Mouse (Mus musculus) liver, embryonic 11.5 days (tissue): Measurements from ENCODE around the gene Setd1b. TPM values are rescaled to one million over a fixed set of nuclear protein-coding genes. Genes with fewer than 3 reads are reported as not detected.

Experiments used
- ATAC-seq: fragments of 200-750 bp; cut with Nextera tagmentation; replicated peaks from 2 replicates; pipeline ENCODE4 v1.8.0; 2017; ENCODE audit warnings: moderate number of reproducible peaks, mild to moderate bottlenecking, moderate TSS enrichment, moderate library complexity; ENCODE audit not compliant: low FRiP score
- DNase-seq: peaks from one replicate; pipeline ENCODE4 v3.0.0-alpha.2; 2017; ENCODE audit warnings: low spot score
- H3K27ac ChIP-seq: fragments of 300-500 bp; sonication (generic); 2 replicates; pipeline ENCODE4 v1.5.1; 2014; ENCODE audit warnings: mild to moderate bottlenecking, low read depth, low read length, control low read depth
- H3K27me3 ChIP-seq: fragments of 300-500 bp; sonication (generic); replicated peaks from 2 replicates; pipeline ENCODE4 v1.6.1; 2014; ENCODE audit warnings: low read length, mixed read lengths; ENCODE audit not compliant: control insufficient read depth, insufficient read depth
- H3K36me3 ChIP-seq: fragments of 300-500 bp; sonication (generic); 2 replicates; pipeline ENCODE4 v1.6.1; 2014; ENCODE audit warnings: mild to moderate bottlenecking, low read length, moderate library complexity, mixed read lengths; ENCODE audit not compliant: control insufficient read depth, insufficient read depth
- H3K4me1 ChIP-seq: fragments of 300-500 bp; sonication (generic); replicated peaks from 2 replicates; pipeline ENCODE4 v1.6.1; 2014; ENCODE audit warnings: low read length, mixed read lengths; ENCODE audit not compliant: control insufficient read depth, insufficient read depth
- H3K4me2 ChIP-seq: fragments of 300-500 bp; sonication (generic); 2 replicates; pipeline ENCODE4 v1.6.1; 2014; ENCODE audit warnings: mild to moderate bottlenecking, control low read depth, moderate library complexity
- H3K4me3 ChIP-seq: fragments of 300-500 bp; sonication (generic); 2 replicates; pipeline ENCODE4 v1.5.1; 2014; ENCODE audit warnings: low read depth, low read length, control low read depth
- H3K9ac ChIP-seq: fragments of 300-500 bp; sonication (generic); 2 replicates; pipeline ENCODE4 v1.6.1; 2014; ENCODE audit warnings: low read depth, low read length, control low read depth
- H3K9me3 ChIP-seq: fragments of 300-500 bp; sonication (generic); 2 replicates; pipeline ENCODE4 v1.6.1; 2016; ENCODE audit warnings: low read length, inconsistent platforms, mixed read lengths; ENCODE audit not compliant: control insufficient read depth
- WGBS: fragments of 180-500 bp; shearing (Covaris S2); extraction: QIAGEN DNeasy Blood & Tissue Kit; methylation state at CpG from one replicate; pipeline ENCODE4 v1.1.7; 2014; 5-methylcytosine and 5-hydroxymethylcytosine counted together
- polyA plus RNA-seq: library from polyadenylated mRNA; unstranded; fragments of >200 nt; fragmentation: Nextera tagmentation; extraction: Ambion mirVana; gene quantifications from 2 replicates; pipeline ENCODE4 v1.2.1, GENCODE M21; 2014

The Setd1b gene
- polyA plus RNA-seq, 1 experiment from 2014 or later, result 9.6 TPM

GRCm38 (mm10) chr5:123149451-123150400, 7.7 kb downstream of the Setd1b start:
- DNase-seq (peak; percentile 92), ATAC-seq (peak; percentile 81)
- Histone ChIP-seq H3K4me3 (peak overlapping the region; percentile 37), H3K9me3 (no peaks in the 10 kb centered on the region), H3K4me2 (peak overlapping the region; percentile 61), H3K27ac (peak overlapping the region; percentile 56), H3K27me3 (no peaks in the 10 kb centered on the region), H3K36me3 (peaks cover 57% of the 10 kb centered on the region), H3K9ac (peak overlapping the region; percentile 51; the same call in 1 of the 2 replicates), H3K4me1 (peaks cover 50% of the 10 kb centered on the region)
- WGBS, result 6% methylated on average over 19 of the region's 19 CpGs

- Histone ChIP-seq H3K4me1 (peaks cover 41% of the 10 kb centered on the region), H3K36me3 (peaks cover 59% of the 10 kb centered on the region), H3K27me3 (no peaks in the 10 kb centered on the region), H3K4me2 (peak overlapping the region; percentile 61), H3K4me3 (peak overlapping the region; percentile 37), H3K9me3 (no peaks in the 10 kb centered on the region), H3K9ac (peak overlapping the region; percentile 51), H3K27ac (peak overlapping the region; percentile 61; the same call in 1 of the 2 replicates)
- DNase-seq (no peak), ATAC-seq (no peak)
- 27% methylated on average over 7 of the region's 7 CpGs for WGBS
Measured at GRCm38 (mm10) chr5:123150641-123151040, 8.6 kb downstream of the Setd1b start.

- Histone ChIP-seq H3K4me2 (peak overlapping the region; percentile 61), H3K27me3 (no peaks in the 10 kb centered on the region), H3K4me3 (peak overlapping the region; percentile 37), H3K4me1 (peaks cover 37% of the 10 kb centered on the region), H3K27ac (peak overlapping the region; percentile 61; the same call in 1 of the 2 replicates), H3K9ac (peak overlapping the region; percentile 51; the same call in 1 of the 2 replicates), H3K9me3 (no peaks in the 10 kb centered on the region), H3K36me3 (peaks cover 59% of the 10 kb centered on the region)
- 35% methylated on average over 7 of the region's 7 CpGs for WGBS
- DNase-seq (no peak), ATAC-seq (no peak)
Measured at GRCm38 (mm10) chr5:123151077-123151476, 9.1 kb downstream of the Setd1b start.

GRCm38 (mm10) chr5:123151707-123152362, 9.8 kb downstream of the Setd1b start:
- 89% methylated on average over 19 of the region's 19 CpGs for WGBS
- Histone ChIP-seq H3K4me1 (peaks cover 36% of the 10 kb centered on the region), H3K4me3 (no peak overlapping the region), H3K36me3 (peaks cover 57% of the 10 kb centered on the region), H3K9me3 (no peaks in the 10 kb centered on the region), H3K27me3 (no peaks in the 10 kb centered on the region), H3K4me2 (no peak overlapping the region; the same call in 1 of the 2 replicates), H3K27ac (no peak overlapping the region), H3K9ac (no peak overlapping the region)
- no peak for ATAC-seq
- DNase-seq, result no peak

DNA sequence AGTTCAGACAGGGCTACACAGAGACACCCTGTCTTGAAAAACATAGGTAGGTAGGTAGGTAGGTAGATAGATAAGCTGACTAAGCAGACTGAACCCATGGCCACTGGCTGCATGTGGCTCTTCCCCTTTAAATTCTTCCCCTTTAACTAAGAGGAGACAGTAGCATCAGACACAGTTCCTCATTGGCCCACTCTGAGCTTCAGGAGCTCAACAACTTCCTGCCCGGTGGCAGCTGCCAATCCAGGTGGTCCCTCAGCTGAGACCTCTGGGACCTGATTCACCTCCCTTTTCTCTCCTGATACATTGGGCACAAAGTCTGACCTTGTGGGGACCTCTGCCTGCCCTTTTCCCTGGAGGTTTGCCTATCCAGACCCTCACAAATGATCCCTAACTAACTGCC, 10.9 kb downstream of the Setd1b start:
- no peak for ATAC-seq
- Histone ChIP-seq H3K27me3 (no peaks in the 10 kb centered on the region), H3K36me3 (peaks cover 61% of the 10 kb centered on the region), H3K4me2 (no peak overlapping the region), H3K9me3 (no peaks in the 10 kb centered on the region), H3K4me3 (no peak overlapping the region), H3K4me1 (peaks cover 32% of the 10 kb centered on the region), H3K9ac (no peak overlapping the region), H3K27ac (no peak overlapping the region; the same call in 1 of the 2 replicates)
- DNase-seq, result no peak
- WGBS, result 67% methylated on average over 1 of the region's 1 CpGs

DNA sequence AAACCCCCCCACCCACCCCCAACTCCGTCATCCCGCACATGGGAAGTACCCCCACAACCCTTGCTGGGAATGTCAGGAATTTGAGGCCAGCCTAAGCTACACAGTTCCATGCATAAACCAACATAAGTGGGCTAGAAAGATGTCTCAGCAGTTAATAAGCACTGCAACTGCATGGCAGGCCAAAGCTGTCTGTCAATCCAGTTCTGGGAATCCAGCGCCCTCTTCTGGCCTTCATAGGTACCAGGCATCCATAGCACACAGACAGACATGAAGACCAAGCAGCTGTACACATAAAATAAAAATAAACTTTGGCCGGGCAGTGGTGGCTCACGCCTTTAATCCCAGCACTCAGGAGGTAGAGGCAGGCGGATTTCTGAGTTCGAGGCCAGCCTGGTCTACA, 13.4 kb downstream of the Setd1b start:
- H3K27me3 ChIP-seq, result no peaks in the 10 kb centered on the region
- no peak overlapping the region for H3K4me2 ChIP-seq
- DNase-seq (peak; percentile 50), ATAC-seq (peak; percentile 46; the same call in 1 of the 2 replicates)
- no peak overlapping the region for H3K4me3 ChIP-seq
- 65% methylated on average over 7 of the region's 7 CpGs for WGBS
- no peak overlapping the region for H3K9ac ChIP-seq
- H3K27ac ChIP-seq, result no peak overlapping the region
- peaks cover 71% of the 10 kb centered on the region for H3K36me3 ChIP-seq
- peaks cover 9% of the 10 kb centered on the region for H3K4me1 ChIP-seq
- H3K9me3 ChIP-seq, result no peaks in the 10 kb centered on the region

- H3K27ac ChIP-seq, result no peak overlapping the region
- DNase-seq (no peak), ATAC-seq (no peak)
- no peaks in the 10 kb centered on the region for H3K9me3 ChIP-seq
- no peak overlapping the region for H3K4me3 ChIP-seq
- 88% methylated on average over 12 of the region's 12 CpGs for WGBS
- H3K27me3 ChIP-seq, result no peaks in the 10 kb centered on the region
- no peak overlapping the region for H3K9ac ChIP-seq
- H3K4me2 ChIP-seq, result no peak overlapping the region
- H3K36me3 ChIP-seq, result peaks cover 81% of the 10 kb centered on the region
- H3K4me1 ChIP-seq, result no peaks in the 10 kb centered on the region
Measured at GRCm38 (mm10) chr5:123156763-123157162, 14.8 kb downstream of the Setd1b start.

DNA sequence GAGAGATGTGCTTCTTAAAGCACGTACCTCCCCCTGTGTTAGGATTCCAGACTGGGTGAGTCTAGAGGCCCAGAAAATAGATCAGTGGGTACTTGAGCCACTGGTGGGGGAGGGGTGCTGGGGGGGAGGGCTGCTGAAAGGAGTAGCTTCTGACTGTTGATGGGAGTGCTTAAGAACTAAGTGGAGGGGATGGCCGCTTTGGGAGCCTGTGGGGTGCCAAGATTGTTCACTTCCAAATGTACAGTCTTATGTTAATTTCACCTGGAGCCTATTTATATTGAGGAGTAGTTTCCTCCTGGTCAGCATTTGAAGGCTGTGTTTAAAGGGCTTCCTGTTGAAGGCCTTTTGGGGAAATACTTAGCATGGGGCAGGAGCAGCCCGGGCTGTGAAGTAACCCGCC, 16.0 kb downstream of the Setd1b start:
- 86% methylated on average over 4 of the region's 4 CpGs for WGBS
- Histone ChIP-seq H3K4me1 (no peaks in the 10 kb centered on the region), H3K27ac (no peak overlapping the region), H3K4me3 (no peak overlapping the region), H3K9me3 (no peaks in the 10 kb centered on the region), H3K27me3 (no peaks in the 10 kb centered on the region), H3K9ac (no peak overlapping the region), H3K36me3 (peaks cover 69% of the 10 kb centered on the region), H3K4me2 (no peak overlapping the region)
- ATAC-seq (no peak), DNase-seq (no peak)
